Mouse (Mus musculus): ENCODE measurements around the gene Anks1b. TPM values are rescaled to one million over a fixed set of nuclear protein-coding genes. Genes with fewer than 3 reads are reported as not detected.

Anks1b gene
- polyA plus RNA-seq, 1 experiment from 2014 or later = 1.9 TPM

Other genes starting within 250 kb of the Anks1b start
- 7.1 and 7.7 TPM in 2 replicates for gene Scyl2, start 187.2 kb upstream of the Anks1b start, polyA plus RNA-seq (2015; fragmentation: Nextera tagmentation; extraction: Ambion mirVana)
- 26.5 and 28.3 TPM in 2 replicates for gene Actr6, start 141.2 kb upstream of the Anks1b start, polyA plus RNA-seq (2015; fragmentation: Nextera tagmentation; extraction: Ambion mirVana)
- 19.9 and 20.7 TPM in 2 replicates for gene Uhrf1bp1l, start 128.5 kb upstream of the Anks1b start, polyA plus RNA-seq (2015; fragmentation: Nextera tagmentation; extraction: Ambion mirVana)

Measured in stomach, embryonic 15.5 days (tissue).